Mouse (Mus musculus): ENCODE measurements around the gene Ciz1.
A peak's percentile ranks its signal among the peaks of the same experiment; 100 is the strongest.

Ciz1 gene

GRCm38 (mm10) chr2:32418430-32419151, 66.5 kb downstream of the Ciz1 start:
- no peak for DNase-seq (ENCODE audit: low spot score)

- peak; percentile 65 for DNase-seq (ENCODE audit: low spot score)
Observed at GRCm38 (mm10) chr2:32419359-32419758, 67.2 kb downstream of the Ciz1 start.

DNA sequence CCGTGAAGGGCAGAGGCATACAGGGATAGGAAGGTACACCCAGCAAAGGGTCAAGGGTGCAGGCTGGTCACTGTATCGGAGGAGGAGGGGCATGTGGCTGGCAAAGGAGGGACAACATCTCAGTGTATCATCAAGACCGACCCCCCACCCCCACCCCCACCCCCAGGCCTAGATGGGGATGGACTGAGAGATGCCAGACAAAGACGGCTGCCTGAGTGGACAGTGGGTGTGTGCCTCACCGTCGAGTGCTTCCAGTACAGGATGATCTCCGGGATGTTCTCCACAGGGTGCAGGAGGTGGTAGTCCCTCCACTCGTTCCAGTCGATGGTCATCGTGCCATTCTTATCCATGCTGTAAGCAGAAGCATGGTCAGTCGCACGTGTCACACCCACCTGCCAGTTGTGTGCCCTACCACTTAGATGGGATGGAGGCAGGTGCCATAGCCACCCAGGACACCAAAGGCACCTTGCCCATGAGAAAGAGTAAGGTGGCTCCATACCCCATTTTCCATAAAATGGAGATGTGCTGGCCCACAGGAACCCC, 68.0 kb downstream of the Ciz1 start:
- no peak for DNase-seq (ENCODE audit: low spot score)

- no peak for DNase-seq (ENCODE audit: low spot score)
Observed at GRCm38 (mm10) chr2:32420647-32421046, 68.5 kb downstream of the Ciz1 start.

GRCm38 (mm10) chr2:32421851-32422251, 69.7 kb downstream of the Ciz1 start:
- no peak for DNase-seq (ENCODE audit: low spot score)

GRCm38 (mm10) chr2:32423481-32424331, 71.6 kb downstream of the Ciz1 start:
- peak; percentile 76 for DNase-seq (ENCODE audit: low spot score)

GRCm38 (mm10) chr2:32424796-32425195, 72.7 kb downstream of the Ciz1 start:
- DNase-seq (ENCODE audit: low spot score): no peak

DNA sequence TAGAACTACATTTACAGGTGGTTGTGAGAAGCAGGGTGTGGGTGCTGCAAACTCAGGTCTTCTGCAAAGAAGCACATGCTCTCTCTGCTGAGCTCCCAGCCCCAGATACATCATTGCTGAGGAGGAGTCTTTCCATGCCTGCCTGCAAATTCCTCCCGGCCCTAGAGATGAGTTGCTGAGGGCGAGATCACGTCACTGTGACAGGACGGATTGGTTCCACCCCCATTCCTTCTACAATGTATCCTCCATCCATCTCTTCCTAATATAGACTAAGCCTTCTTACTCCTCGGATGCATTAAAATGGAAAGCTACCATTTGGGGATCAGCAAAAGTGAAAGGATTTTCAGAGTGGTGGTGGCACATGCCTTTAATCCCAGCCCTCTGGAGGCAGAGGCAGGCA, 73.4 kb downstream of the Ciz1 start:
- DNase-seq (ENCODE audit: low spot score): no peak

DNA sequence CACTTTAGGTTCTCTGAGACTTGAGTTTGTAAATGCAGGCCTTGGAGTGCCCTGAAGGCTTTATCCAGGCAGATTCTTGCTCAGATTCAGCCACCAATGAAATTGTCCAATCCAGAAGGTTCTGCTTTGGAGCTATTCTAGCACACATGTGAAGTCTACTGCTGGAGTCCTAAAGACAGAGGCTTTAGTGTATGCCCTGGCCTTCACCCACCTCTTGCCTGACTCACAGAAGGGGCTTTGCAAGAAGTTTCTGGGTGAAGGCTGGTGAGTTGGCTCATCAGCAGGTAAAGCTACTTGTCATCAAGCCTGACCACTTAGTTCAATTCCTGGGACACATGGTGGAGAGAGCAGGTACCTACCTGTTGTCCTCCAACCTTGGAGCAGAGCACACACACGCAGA, 74.0 kb downstream of the Ciz1 start:
- no peak for DNase-seq (ENCODE audit: low spot score)

GRCm38 (mm10) chr2:32427720-32428119, 75.6 kb downstream of the Ciz1 start:
- no peak for DNase-seq (ENCODE audit: low spot score)

DNA sequence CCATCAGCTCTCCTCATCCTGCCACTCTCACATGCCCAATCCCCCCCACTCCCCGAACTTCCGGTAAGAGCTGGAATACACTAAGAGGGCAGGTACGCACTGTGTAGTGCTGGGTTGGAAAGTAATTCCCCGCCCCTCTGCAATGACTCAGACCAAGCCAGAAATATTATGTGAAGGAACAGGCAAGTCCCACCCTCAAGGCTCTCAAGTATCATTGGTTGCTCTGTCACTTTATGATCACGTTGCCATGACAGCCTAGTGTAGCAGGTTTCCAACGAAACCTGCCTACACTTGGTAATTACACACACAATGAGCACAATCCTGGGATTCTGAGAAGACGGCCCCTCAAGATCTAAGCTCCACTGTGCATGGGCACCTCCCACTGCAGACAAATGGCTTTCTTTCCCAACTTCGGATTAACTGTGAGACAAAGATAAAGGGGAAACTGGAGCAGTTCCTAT, 76.2 kb downstream of the Ciz1 start:
- DNase-seq (ENCODE audit: low spot score): no peak

- no peak for DNase-seq (ENCODE audit: low spot score)
Observed at GRCm38 (mm10) chr2:32429215-32429891, 77.2 kb downstream of the Ciz1 start.
